Mouse (Mus musculus) intestine, embryonic 14.5 days (tissue): Measurements from ENCODE around the gene Selenbp2. TPM values are rescaled to one million over a fixed set of nuclear protein-coding genes. Genes with fewer than 3 reads are reported as not detected.
A peak's percentile ranks its signal among the peaks of the same experiment; 100 is the strongest.
"Not testable (repeated sequence)": the region's sequence is repeated elsewhere in the genome, so short reads cannot be mapped to it uniquely, and the experiment has no call there.

Experiments
- ATAC-seq: fragments of 200-750 bp; cut with Nextera tagmentation; replicated peaks from 2 replicates; pipeline ENCODE4 v1.8.0; 2017; ENCODE audit warnings: low read depth, moderate number of reproducible peaks, moderate TSS enrichment, moderate library complexity; ENCODE audit not compliant: low FRiP score, low TSS enrichment
- DNase-seq: peaks from one replicate; pipeline ENCODE4 v3.0.0-alpha.2; 2018; ENCODE audit warnings: low spot score
- H3K27ac ChIP-seq: fragments of 300-500 bp; sonication (generic); 2 replicates; pipeline ENCODE4 v1.5.1; 2014; ENCODE audit warnings: low read depth, mild to moderate bottlenecking, control low read depth
- H3K27me3 ChIP-seq: fragments of 300-500 bp; sonication (generic); replicated peaks from 2 replicates; pipeline ENCODE4 v1.6.1; 2014; ENCODE audit warnings: low read length, control low read depth; ENCODE audit not compliant: control insufficient read depth, insufficient read depth
- H3K36me3 ChIP-seq: fragments of 300-500 bp; sonication (generic); 2 replicates; pipeline ENCODE4 v1.6.1; 2014; ENCODE audit warnings: low read length, control low read depth; ENCODE audit not compliant: control insufficient read depth, insufficient read depth
- H3K4me1 ChIP-seq: fragments of 300-500 bp; sonication (generic); replicated peaks from 2 replicates; pipeline ENCODE4 v1.6.1; 2014; ENCODE audit warnings: low read length, control low read depth, mixed read lengths; ENCODE audit not compliant: control insufficient read depth, insufficient read depth
- H3K4me2 ChIP-seq: fragments of 300-500 bp; sonication (generic); 2 replicates; pipeline ENCODE4 v1.6.1; 2014; ENCODE audit warnings: low read length
- H3K4me3 ChIP-seq: fragments of 300-500 bp; sonication (generic); 2 replicates; pipeline ENCODE4 v1.5.1; 2014; ENCODE audit warnings: low read depth, low read length, control low read depth, mixed read lengths
- H3K9ac ChIP-seq: fragments of 300-500 bp; sonication (generic); 2 replicates; pipeline ENCODE4 v1.6.1; 2014; ENCODE audit warnings: mild to moderate bottlenecking, low read length
- H3K9me3 ChIP-seq: fragments of 300-500 bp; sonication (generic); 2 replicates; pipeline ENCODE4 v1.6.1; 2016; ENCODE audit warnings: low read length, control low read depth; ENCODE audit not compliant: control insufficient read depth
- WGBS: fragments of 180-500 bp; shearing (Covaris S2); extraction: QIAGEN DNeasy Blood & Tissue Kit; methylation state at CpG from one replicate; pipeline ENCODE4 v1.1.7; 2014; 5-methylcytosine and 5-hydroxymethylcytosine counted together
- polyA plus RNA-seq: library from polyadenylated mRNA; unstranded; fragments of >200 nt; fragmentation: Nextera tagmentation; extraction: Ambion mirVana; gene quantifications from 2 replicates; pipeline ENCODE4 v1.2.1, GENCODE M21; 2014

Selenbp2 gene
- polyA plus RNA-seq, 1 experiment from 2014 or later = 2.5 TPM

DNA sequence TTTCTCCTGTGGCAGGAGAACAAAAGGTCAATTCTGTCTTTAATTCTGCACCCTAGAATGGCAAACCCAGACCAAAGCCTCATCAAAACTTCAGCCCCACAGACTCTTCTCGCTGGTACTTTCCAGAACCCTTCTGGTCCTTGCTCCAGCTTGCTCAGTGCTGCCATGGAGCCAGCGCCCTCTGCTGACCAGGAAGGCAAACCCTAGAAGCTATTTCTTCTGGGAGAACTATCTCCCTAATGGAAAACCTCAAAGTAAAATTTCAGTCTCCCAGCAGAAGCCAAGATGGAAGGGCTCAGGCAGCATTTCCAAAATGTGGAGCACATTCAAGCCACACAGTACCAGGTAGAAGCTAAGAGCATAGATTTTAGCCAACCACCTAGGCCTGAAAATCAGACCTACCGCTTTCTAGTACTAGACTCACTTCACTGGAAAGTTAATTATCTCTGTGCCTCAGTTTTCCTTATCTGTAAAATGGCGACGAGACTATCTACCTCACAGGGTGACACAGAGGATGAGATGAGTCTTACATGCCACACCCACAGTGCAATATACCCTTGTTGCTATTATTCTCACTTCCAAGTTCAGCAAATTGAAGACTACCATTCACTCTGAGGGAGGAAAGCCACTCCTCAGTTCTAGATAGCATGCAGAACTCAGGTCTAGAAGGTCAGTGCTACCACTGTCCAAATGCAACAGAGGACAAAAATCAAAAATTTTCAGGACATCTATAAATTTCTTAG lies 28.1 kb upstream of the Selenbp2 start:
- not testable (repeated sequence) for H3K4me2 ChIP-seq, H3K4me1 ChIP-seq, H3K36me3 ChIP-seq, H3K9me3 ChIP-seq, H3K9ac ChIP-seq, DNase-seq, ATAC-seq, H3K27ac ChIP-seq, H3K4me3 ChIP-seq, H3K27me3 ChIP-seq
- 76% methylated on average over 3 of the region's 5 CpGs for WGBS

DNA sequence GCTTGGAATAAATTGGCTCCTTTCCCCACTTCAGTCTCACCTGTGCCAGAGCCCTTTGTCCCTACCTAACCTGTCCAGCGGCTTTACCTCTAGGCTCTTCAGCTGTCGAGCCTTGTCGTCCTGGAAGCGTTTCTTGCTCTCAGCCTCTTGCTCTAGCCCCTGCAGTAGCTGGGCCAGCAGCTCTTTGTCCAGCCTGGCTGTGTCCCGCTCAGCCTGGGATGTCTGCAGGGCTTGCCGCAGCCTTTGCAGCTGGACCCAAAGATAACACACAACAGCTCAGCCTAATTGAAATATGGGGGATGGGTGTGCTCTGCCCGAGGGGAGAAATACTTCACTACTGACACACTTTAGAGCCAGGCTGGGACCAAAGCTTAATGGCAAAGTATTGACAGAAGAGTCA lies 27.5 kb upstream of the Selenbp2 start:
- H3K27ac ChIP-seq, H3K4me2 ChIP-seq, H3K9ac ChIP-seq, DNase-seq, ATAC-seq, H3K4me1 ChIP-seq, H3K27me3 ChIP-seq, H3K36me3 ChIP-seq, H3K9me3 ChIP-seq, H3K4me3 ChIP-seq: not testable (repeated sequence)
- 26% methylated on average over 7 of the region's 7 CpGs for WGBS

DNA sequence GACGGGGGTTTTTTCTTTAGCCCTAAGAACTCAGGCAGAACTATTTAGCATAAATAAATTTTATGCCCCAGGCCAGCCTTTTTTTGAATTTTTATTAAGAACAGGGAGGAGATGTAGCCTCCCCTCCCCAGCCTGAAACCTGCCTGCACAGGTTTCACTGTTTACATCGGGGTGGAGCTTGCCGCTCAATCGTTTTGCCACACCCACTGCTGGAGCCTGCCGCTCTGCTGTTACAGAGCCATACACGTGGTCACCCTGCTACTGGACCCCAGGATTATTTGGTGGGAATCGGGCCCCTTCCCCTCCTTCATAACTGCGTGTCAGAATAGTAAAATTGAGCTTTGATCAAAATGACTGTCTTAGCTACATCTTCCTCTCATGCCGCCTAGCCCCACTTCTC lies 18.3 kb upstream of the Selenbp2 start:
- H3K4me2 ChIP-seq, H3K9ac ChIP-seq, H3K27ac ChIP-seq, H3K4me1 ChIP-seq, H3K4me3 ChIP-seq, H3K36me3 ChIP-seq, DNase-seq, ATAC-seq, H3K27me3 ChIP-seq, H3K9me3 ChIP-seq: not testable (repeated sequence)
- WGBS = 80% methylated on average over 9 of the region's 9 CpGs

DNA sequence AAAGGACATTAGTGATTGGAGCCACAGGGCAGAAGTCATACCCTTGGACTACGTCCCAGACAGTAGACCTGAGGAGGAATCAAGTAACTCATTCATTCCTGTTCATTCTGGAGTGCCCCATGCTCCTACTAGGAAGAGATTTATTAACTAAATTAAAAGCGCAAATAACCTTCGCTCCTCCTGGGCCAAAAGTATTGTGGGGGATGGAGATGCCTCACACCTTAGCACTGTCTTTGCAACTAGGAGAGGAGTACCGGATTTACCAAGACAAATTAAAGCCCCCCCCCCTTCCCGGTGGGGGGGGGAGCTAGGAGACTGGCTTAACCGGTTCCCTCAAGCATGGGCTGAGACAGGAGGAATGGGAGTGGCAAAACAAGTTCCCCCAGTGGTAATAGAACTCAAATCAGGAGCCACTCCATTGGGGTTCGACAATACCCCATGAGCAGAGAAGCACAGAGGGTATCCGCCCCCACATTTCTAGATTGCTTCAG lies 14.0 kb upstream of the Selenbp2 start:
- Histone ChIP-seq H3K36me3 (no peaks in the 10 kb centered on the region), H3K27me3 (no peaks in the 10 kb centered on the region), H3K4me1 (no peaks in the 10 kb centered on the region), H3K27ac (no peak overlapping the region), H3K9ac (no peak overlapping the region), H3K4me3 (no peak overlapping the region), H3K4me2 (no peak overlapping the region), H3K9me3 (no peaks in the 10 kb centered on the region)
- ATAC-seq = peak; percentile 41; the same call in 1 of the 2 replicates
- WGBS = 71% methylated on average over 8 of the region's 8 CpGs
- DNase-seq = no peak

DNA sequence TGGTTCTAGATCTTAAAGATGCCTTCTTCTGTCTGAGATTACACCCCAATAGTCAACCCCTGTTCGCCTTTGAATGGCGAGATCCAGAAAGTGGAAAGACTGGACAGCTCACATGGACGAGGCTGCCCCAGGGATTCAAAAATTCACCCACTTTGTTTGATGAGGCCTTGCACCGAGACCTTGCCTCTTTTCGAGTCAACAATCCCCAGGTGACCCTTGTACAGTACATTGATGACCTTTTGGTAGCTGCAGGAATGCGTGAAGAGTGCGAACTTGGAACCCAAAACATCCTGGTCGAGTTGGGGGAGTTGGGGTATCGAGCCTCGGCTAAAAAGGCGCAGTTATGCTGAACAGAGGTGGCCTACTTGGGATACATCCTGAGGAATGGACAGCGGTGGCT lies 13.3 kb upstream of the Selenbp2 start:
- not testable (repeated sequence) for ATAC-seq, DNase-seq

DNA sequence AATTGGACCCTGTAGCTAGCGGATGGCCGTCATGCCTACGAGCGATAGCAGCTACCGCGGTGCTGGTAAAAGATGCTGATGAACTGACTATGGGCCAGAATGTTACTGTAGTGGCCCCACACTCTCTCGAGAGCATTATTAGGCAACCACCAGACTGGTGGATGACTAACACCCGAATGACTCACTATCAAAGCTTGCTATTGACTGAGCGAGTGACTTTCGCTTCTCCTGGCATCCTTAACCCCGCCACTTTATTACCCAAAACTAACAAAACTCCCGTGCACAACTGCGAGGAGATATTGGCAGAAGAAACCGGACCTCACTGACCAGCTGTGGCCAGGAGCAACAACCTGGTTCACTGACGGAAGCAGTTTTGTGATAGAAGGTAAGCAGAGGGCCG lies 12.6 kb upstream of the Selenbp2 start:
- WGBS = 81% methylated on average over 16 of the region's 16 CpGs
- no peak for DNase-seq
- Histone ChIP-seq H3K36me3 (no peaks in the 10 kb centered on the region), H3K9me3 (no peaks in the 10 kb centered on the region), H3K4me2 (no peak overlapping the region), H3K4me1 (no peaks in the 10 kb centered on the region), H3K27ac (no peak overlapping the region), H3K27me3 (no peaks in the 10 kb centered on the region), H3K4me3 (no peak overlapping the region), H3K9ac (no peak overlapping the region)
- peak; percentile 51; the same call in 1 of the 2 replicates for ATAC-seq

More for the DNA sequence above, 13.3 kb upstream of the Selenbp2 start:
- not testable (repeated sequence) for H3K4me1 ChIP-seq, H3K4me3 ChIP-seq, H3K9me3 ChIP-seq, H3K4me2 ChIP-seq, H3K27me3 ChIP-seq, H3K27ac ChIP-seq, H3K9ac ChIP-seq, H3K36me3 ChIP-seq
- 87% methylated on average over 12 of the region's 12 CpGs for WGBS

DNA sequence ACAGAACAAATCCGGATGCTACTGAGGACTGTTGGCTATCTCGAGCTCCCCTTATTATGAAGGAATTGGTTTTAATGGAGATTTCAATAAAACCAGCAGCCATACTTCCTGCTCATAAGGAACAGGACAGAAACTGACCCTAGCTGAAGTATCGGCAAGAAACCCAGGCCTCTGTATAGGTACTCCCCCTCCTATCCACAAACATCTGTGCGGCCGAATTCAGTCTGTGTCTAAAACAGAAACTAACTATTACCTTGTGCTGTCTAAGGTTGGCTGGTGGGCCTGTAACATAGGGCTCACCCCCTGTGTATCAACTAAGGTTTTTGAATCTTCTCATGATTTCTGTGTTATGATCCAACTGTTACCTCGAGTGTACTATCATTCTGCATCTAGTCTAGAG lies 9.7 kb upstream of the Selenbp2 start:
- Histone ChIP-seq H3K4me1 (no peaks in the 10 kb centered on the region), H3K4me2 (no peak overlapping the region), H3K27ac (no peak overlapping the region), H3K9ac (no peak overlapping the region), H3K36me3 (no peaks in the 10 kb centered on the region), H3K9me3 (no peaks in the 10 kb centered on the region), H3K27me3 (no peaks in the 10 kb centered on the region), H3K4me3 (no peak overlapping the region)
- DNase-seq = no peak
- 71% methylated on average over 6 of the region's 6 CpGs for WGBS
- ATAC-seq = no peak

DNA sequence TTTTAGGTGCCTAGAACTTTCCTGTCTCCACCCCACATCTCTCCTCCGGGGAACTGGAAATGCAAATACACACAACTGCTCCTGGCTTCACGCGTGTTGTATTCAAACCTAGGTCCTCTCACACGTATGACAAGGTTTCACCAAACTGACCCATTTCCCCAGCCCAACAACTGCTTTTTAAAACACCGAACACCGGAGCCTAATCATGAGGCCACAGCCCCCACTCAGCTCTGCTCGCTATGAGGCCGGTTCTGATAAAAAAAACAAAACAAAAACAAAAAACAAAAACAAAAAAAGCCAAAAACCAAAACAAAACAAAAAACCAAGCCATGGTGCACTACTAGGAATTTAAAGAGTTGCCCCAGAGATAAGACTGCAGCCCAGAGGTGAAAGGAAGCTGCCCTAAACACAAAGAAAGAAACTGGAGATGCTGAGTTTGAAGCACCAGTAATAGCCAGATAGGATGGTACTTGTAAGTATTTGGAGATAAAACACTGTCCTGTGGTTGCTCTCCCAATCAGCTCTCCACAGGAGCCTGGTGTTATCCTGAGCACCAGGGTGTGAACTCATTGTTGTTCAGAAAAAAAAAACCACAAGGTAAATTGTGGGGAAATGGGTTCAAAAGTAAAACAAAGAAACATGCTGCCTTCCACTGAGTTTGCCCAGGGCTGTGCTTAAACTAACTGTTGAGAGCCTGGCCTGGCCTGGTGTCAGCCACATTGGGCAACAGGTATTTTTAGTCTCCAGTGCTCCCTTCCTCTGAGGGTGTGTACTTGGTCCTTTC lies 7.2 kb upstream of the Selenbp2 start:
- not testable (repeated sequence) for DNase-seq, H3K9ac ChIP-seq, H3K36me3 ChIP-seq, H3K4me2 ChIP-seq, H3K9me3 ChIP-seq, H3K27me3 ChIP-seq, H3K4me3 ChIP-seq, H3K27ac ChIP-seq, ATAC-seq, H3K4me1 ChIP-seq
- WGBS = 86% methylated on average over 8 of the region's 8 CpGs
